Comparison of ENCODE assay signal across 18 mouse cellular contexts in the genomic region with DNA sequence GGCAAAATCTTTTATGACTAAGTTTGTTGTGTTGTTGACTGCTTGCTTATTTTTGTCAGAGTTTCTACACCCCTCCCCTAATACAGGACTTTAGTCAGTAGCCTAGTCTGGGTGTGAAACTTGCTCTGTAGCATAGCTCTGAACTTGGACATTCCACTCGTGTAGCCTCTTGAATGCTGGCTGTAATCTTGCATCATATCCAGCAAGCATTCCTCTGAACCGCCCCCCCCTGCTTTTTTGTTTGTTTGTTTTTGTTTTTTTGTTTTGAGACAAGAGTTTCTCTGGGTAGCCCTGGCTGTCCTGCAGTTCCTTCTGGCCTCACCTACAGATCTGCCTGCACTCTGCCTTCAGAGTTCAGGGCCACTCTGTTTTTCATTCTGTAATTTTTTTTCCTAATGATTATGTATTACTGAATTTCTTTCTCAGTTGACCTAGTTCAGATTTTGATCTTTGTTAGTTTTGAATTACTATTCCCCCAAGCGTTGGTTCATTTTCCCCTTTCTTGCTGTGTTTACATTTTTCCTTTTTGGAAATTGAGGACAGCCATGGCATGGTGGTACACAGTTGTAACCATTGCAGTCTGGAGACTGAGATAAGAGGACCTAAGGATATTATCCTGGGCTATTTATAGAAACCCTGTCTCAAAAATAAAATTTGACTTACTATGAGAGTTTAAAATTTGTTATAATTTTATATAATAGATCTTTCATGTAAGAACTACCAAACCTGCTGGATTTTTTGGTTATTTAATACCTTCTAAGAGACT. TPM values are rescaled to one million over a fixed set of nuclear protein-coding genes. Genes with fewer than 3 reads are reported as not detected.
A peak's percentile ranks its signal among the peaks of the same experiment; 100 is the strongest.
DNase-seq lines count a peak whose midpoint lies in the region; ATAC-seq and TF ChIP-seq lines count a peak whose summit lies in the region.
"Had no signal": no experiment of that assay in that cellular context is flagged by ENCODE, and none has a peak within 500 bp of the region (broad histone marks: within the 10 kb centered on the region; RNA-seq: fewer than 3 reads in every experiment).

No protein-coding gene starts in this region.

- H3K27me3 ChIP-seq in heart, embryonic 16.5 days (ENCODE audit: control insufficient read depth, insufficient read depth, low read length), result no peaks in the 10 kb centered on the region
- no peaks in the 10 kb centered on the region for H3K27me3 ChIP-seq in lung, postnatal 0 days (replicated peaks; ENCODE audit: insufficient read depth, low read length)
- no peaks in the 10 kb centered on the region for H3K27me3 ChIP-seq in liver, embryonic 13.5 days
- H3K27me3 ChIP-seq: hindbrain, embryonic 13.5 days; kidney, embryonic 15.5 days had no signal

- H3K27ac ChIP-seq in heart, embryonic 16.5 days (ENCODE audit: low read length), result 0 out of 2 replicates have a peak overlapping the region, but pooled peaks have one; percentile 14
- H3K27ac ChIP-seq in lung, postnatal 0 days (ENCODE audit: low read length), result no peak overlapping the region
- H3K27ac ChIP-seq in liver, embryonic 13.5 days, result 0 out of 2 replicates have a peak overlapping the region, but pooled peaks have one; percentile 2
- H3K27ac ChIP-seq: hindbrain, embryonic 13.5 days; kidney, embryonic 15.5 days had no signal

- TF ChIP-seq CTCF in lung, postnatal 0 days (IDR thresholded peaks at IDR 0.05), result no peak
- no peak for TF ChIP-seq CTCF in lung, adult 2 months (IDR thresholded peaks at IDR 0.05; ENCODE audit: insufficient read depth, low read length)

- WGBS in heart, embryonic 16.5 days, result 46% methylated on average over 3 of the region's 3 CpGs
- 34% methylated on average over 3 of the region's 3 CpGs for whole genome bisulfite sequencing in lung, postnatal 0 days
- WGBS in lung, adult 2 months, result 37% methylated on average over 3 of the region's 3 CpGs
- whole genome bisulfite sequencing in liver, embryonic 13.5 days (ENCODE audit: insufficient replicate concordance), result 46% methylated on average over 3 of the region's 3 CpGs

- H3K9me3 ChIP-seq in heart, embryonic 16.5 days (replicated peaks; ENCODE audit: control insufficient read depth, low read length), result no peaks in the 10 kb centered on the region
- no peaks in the 10 kb centered on the region for H3K9me3 ChIP-seq in lung, postnatal 0 days (ENCODE audit: low read length)
- H3K9me3 ChIP-seq in liver, embryonic 13.5 days (replicated peaks), result no peaks in the 10 kb centered on the region
- H3K9me3 ChIP-seq: hindbrain, embryonic 13.5 days; kidney, embryonic 15.5 days had no signal

- no peak for TF ChIP-seq POLR2A in lung, adult 2 months (IDR thresholded peaks at IDR 0.05; ENCODE audit: borderline replicate concordance, extremely low read depth, low read depth, low read length)

- ATAC-seq in heart, embryonic 16.5 days (replicated peaks; ENCODE audit: extremely low read depth, insufficient read depth, low FRiP score), result no peak
- 0 out of 2 replicates have a peak, but pooled peaks have one; percentile 46 for ATAC-seq in lung, postnatal 0 days
- ATAC-seq in liver, embryonic 13.5 days (ENCODE audit: low read depth), result peak; percentile 61; the same call in 1 of the 2 replicates
- ATAC-seq: forebrain, embryonic 16.5 days had no signal

- no peak overlapping the region for H3K4me3 ChIP-seq in heart, embryonic 16.5 days (ENCODE audit: low read length)
- no peak overlapping the region for H3K4me3 ChIP-seq in lung, postnatal 0 days (ENCODE audit: low read depth, low read length)
- H3K4me3 ChIP-seq in lung, adult 2 months (replicated peaks; ENCODE audit: extremely low read depth, low read depth, low read length), result no peak overlapping the region
- no peak overlapping the region for H3K4me3 ChIP-seq in liver, embryonic 13.5 days (replicated peaks)
- H3K4me3 ChIP-seq: erythroblast, embryonic 14.5 days; hindbrain, embryonic 13.5 days; kidney, embryonic 15.5 days had no signal

- no peaks in the 10 kb centered on the region for H3K36me3 ChIP-seq in heart, embryonic 16.5 days (ENCODE audit: control insufficient read depth, insufficient read depth)
- no peaks in the 10 kb centered on the region for H3K36me3 ChIP-seq in lung, postnatal 0 days (ENCODE audit: insufficient read depth, low read length)
- no peaks in the 10 kb centered on the region for H3K36me3 ChIP-seq in liver, embryonic 13.5 days
- H3K36me3 ChIP-seq: hindbrain, embryonic 13.5 days; kidney, embryonic 15.5 days had no signal

- H3K4me2 ChIP-seq in heart, embryonic 16.5 days (ENCODE audit: low read depth, low read length), result no peak overlapping the region
- H3K4me2 ChIP-seq in lung, postnatal 0 days (replicated peaks; ENCODE audit: low read depth, low read length), result no peak overlapping the region
- no peak overlapping the region; the same call in 1 of the 2 replicates for H3K4me2 ChIP-seq in liver, embryonic 13.5 days
- H3K4me2 ChIP-seq: hindbrain, embryonic 13.5 days; kidney, embryonic 15.5 days; lung, embryonic 14.5 days had no signal

- peaks cover 20% of the 10 kb centered on the region for H3K4me1 ChIP-seq in heart, embryonic 16.5 days (ENCODE audit: control insufficient read depth, insufficient read depth, low read length)
- H3K4me1 ChIP-seq in lung, postnatal 0 days (ENCODE audit: insufficient read depth, low read depth, low read length), result no peaks in the 10 kb centered on the region; the same call in 1 of the 2 replicates
- peaks cover 4% of the 10 kb centered on the region for H3K4me1 ChIP-seq in lung, adult 2 months (ENCODE audit: control insufficient read depth, insufficient read depth, low read length)
- peaks cover 24% of the 10 kb centered on the region for H3K4me1 ChIP-seq in liver, embryonic 13.5 days (replicated peaks)
- H3K4me1 ChIP-seq: kidney, embryonic 15.5 days had no signal

- no peak overlapping the region for H3K9ac ChIP-seq in heart, embryonic 16.5 days (ENCODE audit: low read length)
- H3K9ac ChIP-seq in lung, postnatal 0 days (replicated peaks; ENCODE audit: low read depth), result no peak overlapping the region
- no peak overlapping the region for H3K9ac ChIP-seq in liver, embryonic 13.5 days
- H3K9ac ChIP-seq: hindbrain, embryonic 13.5 days; kidney, embryonic 15.5 days; lung, embryonic 14.5 days had no signal

- DNase-seq in heart, adult 11 months, result no peak
- peak; percentile 29 for DNase-seq in lung, postnatal 0 days (ENCODE audit: low spot score)
- no peak for DNase-seq in lung, adult 2 months
- DNase-seq in liver, embryonic 13.5 days, result no peak
- DNase-seq in lung, postnatal 36 days, result peak; percentile 53
- DNase-seq in neural tube, embryonic 10.5 days (ENCODE audit: extremely low spot score, low spot score), result no peak
- DNase-seq in right cerebral cortex, postnatal 4 days, result no peak
- DNase-seq: cerebellum, postnatal 10 days; heart, adult 18-20 months; heart, postnatal 14 days; left cerebral cortex, postnatal 4 days; lung, embryonic 14.5 days; thymus, postnatal 36 days had no signal

- TF ChIP-seq EP300 in lung, postnatal 0 days (IDR thresholded peaks at IDR 0.05), result no peak

RNA-seq across cellular contexts. Expression of gene Lcor, which starts 41.5 kb away (rescaled TPM):
- 7.2 and 8.2 TPM in 2 replicates for polyA plus RNA-seq in heart, embryonic 16.5 days (2015; fragmentation: Nextera tagmentation; extraction: Ambion mirVana)
- 10.8 and 13.3 TPM in 2 replicates for polyA plus RNA-seq in lung, postnatal 0 days (2015; fragmentation: Nextera tagmentation; extraction: Ambion mirVana)
- 2.5 and 3.3 TPM in 2 replicates for polyA plus RNA-seq in lung, adult 2 months (2012; rRNA removed)
- polyA plus RNA-seq in liver, embryonic 13.5 days (2015; fragmentation: Nextera tagmentation; extraction: Ambion mirVana), result 5.9 and 7.1 TPM in 2 replicates

RNA-seq across cellular contexts. Expression of gene Gm340, which starts 58.2 kb away (rescaled TPM):
- polyA plus RNA-seq in heart, embryonic 16.5 days (2015; fragmentation: Nextera tagmentation; extraction: Ambion mirVana), result 1.4 TPM in 2 replicates
- polyA plus RNA-seq in lung, postnatal 0 days (2015; fragmentation: Nextera tagmentation; extraction: Ambion mirVana), result 1.2 and 1.3 TPM in 2 replicates
- polyA plus RNA-seq in lung, adult 2 months (2012; rRNA removed), result 0.86 and 1.3 TPM in 2 replicates
- polyA plus RNA-seq in liver, embryonic 13.5 days (2015; fragmentation: Nextera tagmentation; extraction: Ambion mirVana), result 1.3 and 1.4 TPM in 2 replicates

Comparison
In these comparisons a context has a peak if more than half of its experiments do, and no peak if none do; other contexts are left out.
1. DNase-seq: peak in lung, postnatal 0 days (single experiment) and lung, postnatal 36 days (single experiment); none in heart, adult 11 months (single experiment), lung, adult 2 months (single experiment), liver, embryonic 13.5 days (single experiment), neural tube, embryonic 10.5 days (single experiment) and right cerebral cortex, postnatal 4 days (single experiment).